Mouse (Mus musculus): ENCODE results near the gene Psmd12.

Psmd12 gene

DNA sequence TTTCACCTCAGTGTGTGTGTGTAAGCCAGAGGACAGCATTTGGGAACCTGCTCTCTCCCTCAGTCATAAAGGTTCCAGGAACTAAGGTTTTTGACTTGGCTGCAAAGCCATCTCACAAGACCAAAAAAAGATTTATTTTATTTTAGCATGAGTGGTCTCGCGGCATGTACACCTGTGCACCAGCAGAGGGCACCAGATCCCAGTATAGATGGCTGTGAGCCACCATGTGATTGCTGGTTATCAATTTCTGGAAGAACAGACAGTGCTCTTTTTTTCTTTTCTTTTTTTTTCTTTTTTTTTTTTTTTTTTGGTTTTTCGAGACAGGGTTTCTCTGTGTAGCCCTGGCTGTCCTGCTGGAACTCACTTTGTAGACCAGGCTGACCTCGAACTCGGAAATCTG lies 32.7 kb downstream of the Psmd12 start:
- peak; percentile 78 for DNase-seq

GRCm38 (mm10) chr11:107513047-107513446 lies 33.8 kb downstream of the Psmd12 start:
- DNase-seq, result no peak

- no peak for DNase-seq
Observed at GRCm38 (mm10) chr11:107516387-107516786, 37.1 kb downstream of the Psmd12 start.

DNA sequence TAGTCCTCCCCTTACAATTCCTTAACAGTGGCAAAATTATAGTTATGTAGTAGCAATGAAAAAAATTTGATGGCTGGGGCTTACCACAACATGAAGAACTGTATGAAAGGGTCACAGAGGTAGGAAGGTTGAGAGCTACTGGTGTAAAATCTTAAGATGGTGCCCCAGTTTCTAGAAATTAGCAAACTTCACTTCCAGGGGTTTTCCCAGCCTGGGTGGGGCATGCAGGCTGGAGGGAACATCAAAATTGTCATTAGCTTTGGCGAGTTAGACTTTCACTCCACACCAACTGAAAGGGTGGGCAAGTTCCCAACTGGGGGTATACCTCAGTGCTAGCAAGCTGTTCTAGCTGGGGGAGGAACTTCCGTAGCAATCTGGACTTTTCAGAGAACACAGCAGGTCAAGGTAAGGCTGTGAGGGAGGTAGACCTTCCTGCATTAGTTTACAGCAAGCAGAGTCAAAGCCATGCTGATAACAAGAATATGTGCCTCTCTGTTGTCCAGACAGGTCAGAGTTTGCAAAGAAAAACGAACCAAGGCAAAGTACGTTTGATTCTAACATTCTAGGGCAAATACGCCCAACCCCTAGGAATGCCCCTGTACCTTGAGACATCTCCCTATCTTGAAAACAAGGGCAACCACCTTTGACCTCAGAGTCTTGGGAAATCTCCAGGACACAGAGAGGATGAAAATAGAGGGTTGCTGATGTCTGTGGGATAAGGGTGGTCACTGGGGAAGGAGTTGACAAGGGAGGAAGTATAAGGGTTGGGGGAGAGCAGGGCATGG lies 39.6 kb downstream of the Psmd12 start:
- no peak for DNase-seq

DNA sequence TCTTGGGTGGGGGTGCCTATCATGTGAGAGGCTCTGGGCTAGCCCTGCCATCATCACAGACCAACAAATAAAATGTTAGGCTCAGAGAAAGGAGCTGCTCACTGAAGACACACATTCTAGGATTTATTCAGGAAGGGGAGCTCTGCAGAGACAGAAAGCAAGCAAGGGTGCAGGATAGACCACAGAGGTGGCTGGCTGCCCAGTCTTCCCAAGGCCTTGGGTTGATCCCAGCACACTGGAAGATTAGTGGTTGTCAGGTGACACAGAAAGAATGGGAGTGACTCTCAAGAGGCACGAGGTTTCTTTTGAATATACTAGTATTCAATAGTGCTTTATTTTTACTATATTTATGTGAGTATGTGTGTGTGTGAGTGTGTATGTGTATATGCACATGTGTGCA lies 41.9 kb downstream of the Psmd12 start:
- DNase-seq, result no peak

GRCm38 (mm10) chr11:107524966-107525365 lies 45.7 kb downstream of the Psmd12 start:
- no peak for DNase-seq

DNA sequence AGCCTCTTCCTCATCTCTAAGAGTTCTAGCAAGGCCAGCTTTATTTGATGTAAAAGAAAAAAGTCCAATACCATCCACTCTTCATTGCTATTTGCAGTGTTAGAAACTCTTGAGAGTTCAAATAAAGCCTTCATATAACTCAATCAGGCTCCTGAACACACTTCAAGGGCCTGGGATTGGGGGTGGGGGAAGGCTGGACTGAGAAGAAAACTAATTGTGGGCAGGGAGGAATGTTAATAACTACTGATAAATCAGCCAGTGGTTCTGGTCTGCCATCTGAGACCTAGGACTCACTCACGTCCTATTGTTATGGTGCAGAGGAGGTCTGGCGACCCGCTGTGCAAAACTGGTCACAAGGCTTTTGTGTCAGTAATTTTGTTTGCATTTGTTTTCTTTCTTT lies 48.3 kb downstream of the Psmd12 start:
- DNase-seq, result no peak

- DNase-seq, result peak; percentile 31
Observed at GRCm38 (mm10) chr11:107529320-107529719, 50.0 kb downstream of the Psmd12 start.

DNA sequence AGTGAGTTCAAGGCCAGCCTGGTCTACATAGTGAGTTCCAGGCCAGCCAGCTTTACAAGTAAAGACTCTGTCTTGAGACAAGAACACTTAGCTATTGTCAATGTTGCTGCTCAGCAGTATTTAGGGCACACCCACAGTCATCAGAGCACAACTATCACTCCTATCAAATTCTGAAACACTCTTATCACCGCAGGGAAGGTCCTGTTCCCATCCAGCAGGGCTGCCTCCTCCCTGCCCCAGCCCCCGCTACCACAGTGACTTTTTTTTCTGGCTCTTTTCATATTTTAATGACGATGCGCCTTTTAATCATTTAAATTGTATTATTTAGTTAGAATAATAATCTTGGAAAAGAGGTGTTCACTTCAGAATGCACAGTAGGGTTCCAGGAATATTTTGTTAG lies 52.2 kb downstream of the Psmd12 start:
- no peak for DNase-seq

GRCm38 (mm10) chr11:107532271-107532670 lies 53.0 kb downstream of the Psmd12 start:
- DNase-seq, result no peak

GRCm38 (mm10) chr11:107538994-107539393 lies 59.7 kb downstream of the Psmd12 start:
- no peak for DNase-seq

- DNase-seq, result no peak
Observed at GRCm38 (mm10) chr11:107540339-107540738, 61.1 kb downstream of the Psmd12 start.

- peak; percentile 14 for DNase-seq
Observed at GRCm38 (mm10) chr11:107545747-107546476, 66.6 kb downstream of the Psmd12 start.

DNA sequence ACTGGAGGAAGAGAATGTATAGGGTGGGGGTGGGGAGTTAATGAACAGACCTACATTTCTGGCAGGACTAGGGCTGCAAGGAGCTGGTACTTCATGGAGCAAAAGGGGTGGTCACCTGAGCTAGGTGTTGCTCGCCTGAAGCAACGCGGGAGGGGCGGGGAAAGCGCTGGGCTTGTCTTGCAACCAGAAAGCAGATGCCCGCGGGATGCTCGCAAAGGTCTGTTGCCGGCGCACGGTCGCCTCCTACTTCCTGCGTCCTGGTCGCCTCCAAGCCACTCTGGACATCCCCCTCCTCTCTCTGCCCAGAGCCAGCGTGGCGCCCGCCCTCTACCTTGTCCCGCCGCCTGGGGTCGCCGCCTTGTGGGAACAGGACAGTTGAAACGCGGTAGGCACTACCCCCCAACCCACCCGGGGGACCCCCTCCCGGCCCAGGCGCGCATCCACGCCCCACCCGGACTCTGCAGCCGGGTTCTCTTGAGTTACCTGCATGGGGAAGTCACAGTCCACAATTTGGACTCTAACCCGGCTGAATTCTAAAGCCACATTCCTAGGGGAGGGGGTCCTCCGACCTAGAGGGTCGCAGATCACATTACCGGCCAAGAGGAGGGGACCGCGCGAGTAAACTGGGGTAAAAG lies 67.5 kb downstream of the Psmd12 start:
- peak; percentile 38 for DNase-seq

DNA sequence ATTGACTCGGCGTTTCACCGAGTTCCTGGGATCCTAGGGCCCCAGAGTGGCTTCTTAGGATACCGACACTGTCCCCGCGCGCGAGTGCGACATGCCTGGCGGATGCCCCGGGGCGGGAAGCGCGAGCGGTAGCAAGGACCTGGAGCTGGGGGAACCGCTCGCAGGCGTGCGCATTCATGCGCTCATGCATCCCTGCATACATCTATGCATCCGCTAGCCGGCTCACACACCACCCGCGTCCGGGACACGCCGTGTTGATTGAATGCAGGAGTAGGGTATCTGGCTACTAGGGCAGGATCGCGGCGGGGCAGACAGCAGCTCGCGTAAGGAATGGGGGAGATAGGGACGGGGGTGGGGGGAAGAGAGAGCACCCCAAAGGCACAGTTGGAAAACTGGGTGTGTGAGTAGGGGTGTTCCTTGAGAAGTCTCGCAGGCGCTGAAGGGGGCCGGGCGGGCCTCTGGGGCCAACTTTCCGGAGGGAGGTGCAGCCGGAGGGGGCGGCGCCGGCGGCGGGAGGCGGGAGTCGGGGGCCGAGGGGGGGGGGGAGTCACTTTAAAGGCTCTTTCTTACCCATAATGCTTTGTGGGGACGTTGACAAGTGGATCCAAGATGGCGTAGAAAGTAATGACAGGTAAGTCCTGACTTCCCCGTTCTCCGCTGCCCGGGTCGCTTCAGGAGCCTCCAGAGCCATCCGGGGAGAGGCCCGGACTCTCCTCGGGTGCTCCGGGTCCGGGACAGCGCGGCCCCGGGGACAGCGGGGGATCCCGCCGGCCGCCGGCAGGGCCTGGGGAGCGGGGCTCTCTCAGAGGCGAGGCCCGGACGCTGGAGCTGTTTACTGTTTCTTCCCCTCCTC lies 68.3 kb downstream of the Psmd12 start, which contains the start of gene Helz:
TSS of gene Helz (plus strand) at position 580 of the 853 bp plus-strand sequence.
- peak; percentile 73 for DNase-seq

DNA sequence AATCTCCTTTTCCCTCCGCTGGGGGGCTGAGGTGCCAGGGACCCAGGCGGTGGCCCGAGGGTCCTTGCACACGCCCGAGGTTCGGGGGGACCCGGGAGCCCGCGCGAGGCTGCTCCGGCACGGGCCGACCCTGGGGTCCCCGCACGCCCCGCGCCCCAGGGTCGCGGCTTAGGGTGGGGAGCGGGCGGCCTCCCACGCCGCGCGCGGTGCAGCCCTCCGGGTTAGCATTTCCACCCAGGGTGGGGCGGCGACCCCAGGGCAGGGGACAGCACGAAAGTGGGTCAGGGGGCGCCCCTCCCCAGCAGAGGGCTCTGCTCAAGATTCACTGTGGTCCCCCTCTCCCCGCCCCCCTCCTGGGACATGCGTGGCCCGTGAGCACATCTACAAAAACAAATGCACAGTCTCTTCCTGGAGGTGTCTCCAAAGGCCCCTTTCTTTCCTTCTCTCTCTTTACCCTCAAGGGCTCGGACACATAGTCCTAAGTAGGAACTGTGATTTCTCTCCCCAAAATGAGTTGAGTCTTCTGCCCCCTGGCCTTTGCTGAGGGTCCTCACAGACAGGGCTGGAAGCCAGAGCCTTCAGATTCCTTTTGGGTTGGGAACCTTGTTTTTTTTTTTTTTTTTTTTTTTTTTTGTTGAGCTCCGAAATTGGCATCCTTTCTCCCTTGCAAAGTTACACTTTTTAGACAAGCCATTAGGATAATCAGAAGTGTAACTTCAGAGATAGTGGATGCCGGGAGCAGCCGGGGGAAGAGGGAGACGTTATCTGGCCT lies 69.1 kb downstream of the Psmd12 start:
- DNase-seq, result peak; percentile 19
